Mouse (Mus musculus) CH12.LX (cell line): ENCODE measurements around the gene Tmeff2. TPM values are rescaled to one million over a fixed set of nuclear protein-coding genes. Genes with fewer than 3 reads are reported as not detected.

ENCODE experiments used
- DNase-seq: peaks from one replicate; pipeline ENCODE4 v3.0.0-alpha.2; 2013; ENCODE audit errors: extremely low read depth
- H3K27ac ChIP-seq: 2 replicates; pipeline ENCODE4 v1.5.1; 2012; ENCODE audit warnings: low read depth, mild to moderate bottlenecking, control low read depth, moderate library complexity; ENCODE audit not compliant: insufficient read depth
- H3K27me3 ChIP-seq: replicated peaks from 2 replicates; pipeline ENCODE3; 2012; ENCODE audit warnings: inconsistent platforms
- H3K36me3 ChIP-seq, 2 experiments: replicated peaks in 1 of 2; 2 replicates each; pipeline versions ENCODE3 to v1.6.1; 2012; ENCODE audit warnings: inconsistent platforms in 1 of 2, low read length in 1 of 2, mild to moderate bottlenecking in 1 of 2, mixed read lengths in 1 of 2, moderate library complexity in 1 of 2; ENCODE audit not compliant: control insufficient read depth in 1 of 2, insufficient read depth in 1 of 2
- H3K4me1 ChIP-seq, 2 experiments: 2 replicates each; pipeline ENCODE4 v1.6.1; 2012; ENCODE audit warnings: inconsistent platforms in 1 of 2, moderate library complexity in 1 of 2; ENCODE audit not compliant: insufficient read depth in 2 of 2, control insufficient read depth in 1 of 2
- H3K4me2 ChIP-seq: 2 replicates; pipeline ENCODE4 v1.6.1; 2012; ENCODE audit warnings: low read depth, mild to moderate bottlenecking, control low read depth; ENCODE audit not compliant: poor library complexity, insufficient read depth, severe bottlenecking
- H3K4me3 ChIP-seq, 3 experiments: fragments of 150-350 bp in 1 of 3; sonication (generic) in 1 of 3; replicated peaks in 1 of 3; 2 replicates each; pipeline versions ENCODE3 to v1.5.1; 2011 to 2012; ENCODE audit warnings: low read depth in 2 of 3, low read length in 2 of 3, mild to moderate bottlenecking in 2 of 3, moderate library complexity in 2 of 3, control low read depth in 1 of 3, improper control_type of control experiment in 1 of 3, inconsistent platforms in 1 of 3, mixed read lengths in 1 of 3; ENCODE audit not compliant: poor library complexity in 1 of 3
- H3K79me2 ChIP-seq: replicated peaks from 2 replicates; pipeline ENCODE4 v1.6.1; 2012; ENCODE audit warnings: mild to moderate bottlenecking, moderate library complexity; ENCODE audit not compliant: control insufficient read depth, poor library complexity, insufficient read depth, severe bottlenecking; ENCODE audit errors: extremely low read depth
- H3K9ac ChIP-seq: 2 replicates; pipeline ENCODE4 v1.6.1; 2012; ENCODE audit warnings: low read depth, mild to moderate bottlenecking, control low read depth, moderate library complexity; ENCODE audit not compliant: insufficient read depth
- H3K9me3 ChIP-seq: replicated peaks from 2 replicates; pipeline ENCODE3; 2012; ENCODE audit warnings: low read length, inconsistent platforms, mixed read lengths
- BHLHE40 ChIP-seq: IDR thresholded peaks from 2 replicates; pipeline ENCODE4 v1.6.1; 2011; ENCODE audit warnings: mild to moderate bottlenecking, low read depth, low read length, improper control_type of control experiment
- CHD1 ChIP-seq: IDR thresholded peaks from 2 replicates; pipeline ENCODE4 v1.6.1; 2012; ENCODE audit warnings: low read depth, low read length, improper control_type of control experiment, inconsistent platforms
- CHD2 ChIP-seq: IDR thresholded peaks from 2 replicates; pipeline ENCODE4 v1.6.1; 2011; ENCODE audit warnings: low read length, improper control_type of control experiment
- CTCF ChIP-seq, 2 experiments: IDR thresholded peaks in 1 of 2; conservative IDR thresholded peaks in 1 of 2; 2 replicates each; pipeline ENCODE4 v1.5.1; 2011 to 2012; ENCODE audit warnings: low read depth in 2 of 2, low read length in 2 of 2, improper control_type of control experiment in 1 of 2, inconsistent platforms in 1 of 2, mild to moderate bottlenecking in 1 of 2, moderate library complexity in 1 of 2
- E2F4 ChIP-seq: IDR thresholded peaks from 2 replicates; pipeline ENCODE4 v1.6.1; 2011; ENCODE audit warnings: low read depth, low read length, improper control_type of control experiment; ENCODE audit not compliant: insufficient replicate concordance
- ELF1 ChIP-seq: IDR thresholded peaks from 2 replicates; pipeline ENCODE4 v1.6.1; 2014; ENCODE audit warnings: low read depth, mild to moderate bottlenecking, inconsistent platforms, low read length, improper control_type of control experiment
- ETS1 ChIP-seq: conservative IDR thresholded peaks from 2 replicates; pipeline ENCODE4 v1.6.1; 2012; ENCODE audit warnings: low read depth, mild to moderate bottlenecking, inconsistent platforms, low read length, improper control_type of control experiment, moderate library complexity
- HCFC1 ChIP-seq: IDR thresholded peaks from 2 replicates; pipeline ENCODE4 v1.6.1; 2012; ENCODE audit warnings: low read depth, mild to moderate bottlenecking, inconsistent platforms, low read length, improper control_type of control experiment
- IRF4 ChIP-seq: IDR thresholded peaks from 2 replicates; pipeline ENCODE4 v1.6.1; 2014; ENCODE audit warnings: low read depth, mild to moderate bottlenecking, inconsistent platforms, low read length, improper control_type of control experiment
- JUN ChIP-seq: IDR thresholded peaks from 2 replicates; pipeline ENCODE4 v1.6.1; 2011; ENCODE audit warnings: low read depth, mild to moderate bottlenecking, low read length, improper control_type of control experiment, moderate library complexity; ENCODE audit not compliant: insufficient read depth
- JUND ChIP-seq: conservative IDR thresholded peaks from 2 replicates; pipeline ENCODE4 v1.6.1; 2011; ENCODE audit warnings: low read depth, low read length, improper control_type of control experiment
- KAT2A ChIP-seq: IDR thresholded peaks from 2 replicates; pipeline ENCODE4 v1.6.1; 2012; ENCODE audit warnings: low read length, improper control_type of control experiment, inconsistent platforms; ENCODE audit not compliant: insufficient replicate concordance
- MAX ChIP-seq: IDR thresholded peaks from 2 replicates; pipeline ENCODE4 v1.6.1; 2011; ENCODE audit warnings: low read length, improper control_type of control experiment
- MAZ ChIP-seq: IDR thresholded peaks from 2 replicates; pipeline ENCODE4 v1.6.1; 2012; ENCODE audit warnings: low read depth, mild to moderate bottlenecking, inconsistent platforms, low read length, improper control_type of control experiment, moderate library complexity
- MEF2A ChIP-seq: IDR thresholded peaks from 2 replicates; pipeline ENCODE4 v1.6.1; 2014; ENCODE audit warnings: low read depth, mild to moderate bottlenecking, inconsistent platforms, low read length, improper control_type of control experiment, borderline replicate concordance
- MXI1 ChIP-seq: IDR thresholded peaks from 2 replicates; pipeline ENCODE4 v1.6.1; 2011; ENCODE audit warnings: mild to moderate bottlenecking, low read depth, low read length, improper control_type of control experiment
- NRF1 ChIP-seq: IDR thresholded peaks from 2 replicates; pipeline ENCODE4 v1.6.1; 2014; ENCODE audit warnings: low read depth, mild to moderate bottlenecking, inconsistent platforms, low read length, improper control_type of control experiment, moderate library complexity
- POLR2A ChIP-seq: IDR thresholded peaks from 2 replicates; pipeline ENCODE4 v1.6.1; 2011; ENCODE audit warnings: low read depth, mild to moderate bottlenecking, improper control_type of control experiment, low read length
- RAD21 ChIP-seq: IDR thresholded peaks from 2 replicates; pipeline ENCODE4 v1.6.1; 2011; ENCODE audit warnings: low read depth, mild to moderate bottlenecking, low read length, improper control_type of control experiment, moderate library complexity
- SMC3 ChIP-seq: IDR thresholded peaks from 2 replicates; pipeline ENCODE4 v1.6.1; 2011; ENCODE audit warnings: low read depth, low read length, improper control_type of control experiment
- TBP ChIP-seq: conservative IDR thresholded peaks from 2 replicates; pipeline ENCODE4 v1.6.1; 2011; ENCODE audit warnings: low read depth, low read length, improper control_type of control experiment
- TCF12 ChIP-seq: IDR thresholded peaks from 2 replicates; pipeline ENCODE4 v1.6.1; 2014; ENCODE audit warnings: low read depth, mild to moderate bottlenecking, inconsistent platforms, low read length, improper control_type of control experiment
- UBTF ChIP-seq: IDR thresholded peaks from 2 replicates; pipeline ENCODE4 v1.6.1; 2012; ENCODE audit warnings: low read depth, mild to moderate bottlenecking, inconsistent platforms, low read length, improper control_type of control experiment, moderate library complexity
- USF2 ChIP-seq: conservative IDR thresholded peaks from 2 replicates; pipeline ENCODE4 v1.6.1; 2011; ENCODE audit warnings: low read depth, low read length, improper control_type of control experiment
- ZC3H11A ChIP-seq: IDR thresholded peaks from 2 replicates; pipeline ENCODE4 v1.6.1; 2012; ENCODE audit warnings: low read depth, mild to moderate bottlenecking, inconsistent platforms, low read length, improper control_type of control experiment
- dilution Hi-C: fragments of 300-500 bp; cut with MboI; formaldehyde crosslinking; loops from 2 replicates; pipeline ENCODE4 v1.14.3; 2020; ENCODE audit warnings: low sequenced_read_pairs; ENCODE audit not compliant: extremely low pct_unique_long_range_greater_than_20kb, extremely low pct_ligation_motif_present
- in situ Hi-C: fragments of 300-500 bp; cut with MboI; formaldehyde crosslinking; loops from 3 replicates; pipeline ENCODE4 v1.14.3; 2019; ENCODE audit warnings: low sequenced_read_pairs, low pct_ligation_motif_present, low pct_unique_long_range_greater_than_20kb, mixed read lengths
- polyA plus RNA-seq: library from polyadenylated mRNA; unstranded; fragments of >175 nt; gene quantifications from 2 replicates; pipeline ENCODE4 v1.2.1, GENCODE M21; 2012; ENCODE audit warnings: low read depth; ENCODE audit not compliant: insufficient read length
- total RNA-seq, 2 experiments: library from RNA; depleted of rRNA; stranded (reverse); fragments of 300-350 nt in 1 of 2; fragments of >200 nt in 1 of 2; gene quantifications; 2 replicates each; pipeline ENCODE4 v1.2.3; 2012 to 2014

Gene Tmeff2
- total and polyA plus RNA-seq, 3 experiments = not detected

- H3K36me3 ChIP-seq = no peaks in the 10 kb centered on the region
- no peak overlapping the region for H3K27ac ChIP-seq
- H3K79me2 ChIP-seq = no peaks in the 10 kb centered on the region
- no peak overlapping the region for H3K9ac ChIP-seq
- no peaks in the 10 kb centered on the region for H3K9me3 ChIP-seq
- no peaks in the 10 kb centered on the region for H3K4me1 ChIP-seq
- dilution Hi-C loops (no loop called here), in situ Hi-C loops (no loop called here)
- H3K27me3 ChIP-seq = no peaks in the 10 kb centered on the region
- H3K4me2 ChIP-seq = no peak overlapping the region
- no peak overlapping the region for H3K4me3 ChIP-seq
- no peak for DNase-seq
- TF ChIP-seq CTCF (conservative IDR thresholded peaks at IDR 0.05 in 1 of 2, IDR thresholded peaks at IDR 0.05 in 1 of 2; ENCODE audit: low read depth in 2 of 2, low read length in 2 of 2) = no peak
- TF ChIP-seq CHD1 = no peak
- no peak for TF ChIP-seq MXI1
- no peak for TF ChIP-seq KAT2A
Measured at GRCm38 (mm10) chr1:50990661-50991060, 90.2 kb downstream of the Tmeff2 start.

GRCm38 (mm10) chr1:50994505-50994904 lies 94.1 kb downstream of the Tmeff2 start:
- H3K27me3 ChIP-seq = no peaks in the 10 kb centered on the region
- H3K9me3 ChIP-seq = no peaks in the 10 kb centered on the region
- no peak overlapping the region for H3K27ac ChIP-seq
- no peak overlapping the region for H3K9ac ChIP-seq
- H3K4me1 ChIP-seq = no peaks in the 10 kb centered on the region
- no peaks in the 10 kb centered on the region for H3K79me2 ChIP-seq
- no peaks in the 10 kb centered on the region for H3K36me3 ChIP-seq
- dilution Hi-C loops (no loop called here), in situ Hi-C loops (no loop called here)
- H3K4me3 ChIP-seq = no peak overlapping the region
- TF ChIP-seq KAT2A = no peak
- no peak for TF ChIP-seq SMC3
- no peak for TF ChIP-seq POLR2A
- no peak for TF ChIP-seq CTCF (conservative IDR thresholded peaks at IDR 0.05 in 1 of 2, IDR thresholded peaks at IDR 0.05 in 1 of 2; ENCODE audit: low read depth in 2 of 2, low read length in 2 of 2)
- no peak for TF ChIP-seq TCF12
- TF ChIP-seq MAX = no peak
- no peak for TF ChIP-seq USF2
- no peak for TF ChIP-seq BHLHE40
- no peak for TF ChIP-seq CHD1
- no peak for TF ChIP-seq NRF1
- TF ChIP-seq UBTF = no peak
- no peak for TF ChIP-seq E2F4
- TF ChIP-seq CHD2 = no peak
- no peak for DNase-seq
- H3K4me2 ChIP-seq = no peak overlapping the region

- DNase-seq = no peak
- H3K79me2 ChIP-seq = no peaks in the 10 kb centered on the region
- H3K9me3 ChIP-seq = no peaks in the 10 kb centered on the region
- H3K4me2 ChIP-seq = no peak overlapping the region
- H3K4me1 ChIP-seq = no peaks in the 10 kb centered on the region
- no peaks in the 10 kb centered on the region for H3K36me3 ChIP-seq
- TF ChIP-seq UBTF = no peak
- TF ChIP-seq MAX = no peak
- TF ChIP-seq TBP = no peak
- TF ChIP-seq JUN = no peak
- TF ChIP-seq ZC3H11A = no peak
- TF ChIP-seq ELF1 = no peak
- no peak for TF ChIP-seq SMC3
- TF ChIP-seq RAD21 = no peak
- no peak for TF ChIP-seq HCFC1
- no peak for TF ChIP-seq JUND
- TF ChIP-seq MEF2A = no peak
- no peak for TF ChIP-seq CHD1
- no peak for TF ChIP-seq ETS1
- no peak for TF ChIP-seq POLR2A
- TF ChIP-seq IRF4 = no peak
- TF ChIP-seq MAZ = no peak
- TF ChIP-seq BHLHE40 = no peak
- dilution Hi-C loops (no loop called here), in situ Hi-C loops (no loop called here)
- H3K4me3 ChIP-seq = no peak overlapping the region
- H3K27me3 ChIP-seq = no peaks in the 10 kb centered on the region
- H3K27ac ChIP-seq = no peak overlapping the region
- no peak overlapping the region for H3K9ac ChIP-seq
Measured at GRCm38 (mm10) chr1:50999793-51000192, 99.3 kb downstream of the Tmeff2 start.
